Mouse (Mus musculus) E14TG2a.4 (cell line): ENCODE measurements at regions not wholly inside any gene's neighbourhood (a gene's known extent, or its start where the extent isn't known, plus 50 kb on each side); places are given as distances from the start of the nearest gene placed in this dataset.

Experiments
- H3K27me3 ChIP-seq: 2 replicates; pipeline ENCODE4 v1.6.1; 2014; ENCODE audit warnings: low read length, control low read depth; ENCODE audit not compliant: insufficient read depth
- H3K36me3 ChIP-seq: 2 replicates; pipeline ENCODE4 v1.6.1; 2014; ENCODE audit warnings: low read length, control low read depth; ENCODE audit not compliant: insufficient read depth
- H3K4me1 ChIP-seq: replicated peaks from 2 replicates; pipeline ENCODE4 v1.6.1; 2014; ENCODE audit warnings: low read depth, low read length, control low read depth
- H3K4me3 ChIP-seq: replicated peaks from 2 replicates; pipeline ENCODE4 v1.5.1; 2014; ENCODE audit warnings: mild to moderate bottlenecking, low read length
- H3K9me3 ChIP-seq: 2 replicates; pipeline ENCODE4 v1.6.1; 2014; ENCODE audit warnings: low read length, control low read depth
- CTCF ChIP-seq: conservative IDR thresholded peaks from 2 replicates; pipeline ENCODE4 v1.5.1; 2014; ENCODE audit warnings: low read length
- NANOG ChIP-seq: IDR thresholded peaks from 2 replicates; pipeline ENCODE4 v1.6.1; 2014; ENCODE audit warnings: borderline replicate concordance, low read length, mixed read lengths
- POU5F1 ChIP-seq: IDR thresholded peaks from 2 replicates; pipeline ENCODE4 v1.6.1; 2014; ENCODE audit warnings: low read length, borderline replicate concordance

GRCm38 (mm10) chr6:5566582-5566981 is 70.5 kb upstream of the Pdk4 start:
- H3K27me3 ChIP-seq, result no peaks in the 10 kb centered on the region
- H3K4me3 ChIP-seq, result no peak overlapping the region
- no peak for TF ChIP-seq POU5F1
- TF ChIP-seq NANOG, result no peak
- TF ChIP-seq CTCF, result no peak
- H3K4me1 ChIP-seq, result no peaks in the 10 kb centered on the region
- no peaks in the 10 kb centered on the region for H3K36me3 ChIP-seq
- no peaks in the 10 kb centered on the region for H3K9me3 ChIP-seq

GRCm38 (mm10) chr6:5565049-5565448 is 68.9 kb upstream of the Pdk4 start:
- Histone ChIP-seq H3K9me3 (no peaks in the 10 kb centered on the region), H3K4me3 (no peak overlapping the region), H3K4me1 (no peaks in the 10 kb centered on the region), H3K36me3 (no peaks in the 10 kb centered on the region), H3K27me3 (no peaks in the 10 kb centered on the region)
- no peak for TF ChIP-seq NANOG
- no peak for TF ChIP-seq CTCF
- TF ChIP-seq POU5F1, result no peak

DNA sequence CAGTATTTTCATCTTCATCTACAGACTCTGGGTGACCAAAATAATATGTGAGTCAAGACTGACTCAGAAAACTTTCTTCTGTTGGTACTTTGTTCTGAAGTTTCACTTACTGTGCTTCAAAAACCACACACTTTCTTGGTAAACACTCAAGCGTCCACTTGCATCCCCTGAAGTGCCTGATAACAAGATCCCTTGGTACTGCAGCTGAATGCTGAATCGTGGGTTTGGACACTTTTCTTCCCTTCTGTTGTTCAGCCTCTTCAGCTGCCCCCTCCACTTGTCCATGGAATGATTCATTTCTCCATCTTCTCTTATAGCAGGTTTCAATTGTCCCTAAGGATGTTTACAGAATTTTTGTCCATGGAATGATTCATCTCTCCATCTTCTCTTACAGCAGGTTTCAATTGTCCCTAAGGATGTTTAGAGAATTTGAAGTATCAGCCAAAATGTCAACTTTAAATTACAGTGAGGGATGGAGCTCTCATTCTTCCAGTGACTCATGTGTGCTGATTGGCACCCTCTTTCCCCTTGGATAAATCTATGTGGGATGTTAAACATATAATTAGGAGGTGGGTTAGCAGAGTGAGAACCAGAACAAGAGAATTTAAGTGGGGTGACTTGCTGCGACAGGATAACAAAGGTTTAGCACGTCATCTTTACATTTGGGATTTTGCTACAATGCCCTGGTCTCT is 57.7 kb upstream of the Pdk4 start:
- H3K27me3 ChIP-seq, result no peaks in the 10 kb centered on the region
- TF ChIP-seq POU5F1, result no peak
- no peak for TF ChIP-seq CTCF
- TF ChIP-seq NANOG, result no peak
- no peaks in the 10 kb centered on the region for H3K9me3 ChIP-seq
- no peaks in the 10 kb centered on the region for H3K36me3 ChIP-seq
- no peak overlapping the region for H3K4me3 ChIP-seq
- H3K4me1 ChIP-seq, result no peaks in the 10 kb centered on the region

GRCm38 (mm10) chr6:5550067-5550466 is 54.0 kb upstream of the Pdk4 start:
- no peaks in the 10 kb centered on the region for H3K36me3 ChIP-seq
- no peaks in the 10 kb centered on the region for H3K4me1 ChIP-seq
- TF ChIP-seq CTCF, result no peak
- TF ChIP-seq NANOG, result no peak
- no peak for TF ChIP-seq POU5F1
- no peak overlapping the region for H3K4me3 ChIP-seq
- no peaks in the 10 kb centered on the region for H3K9me3 ChIP-seq
- H3K27me3 ChIP-seq, result no peaks in the 10 kb centered on the region
